ENCODE assay signal across 22 mouse cellular contexts in genomic region chr7:97076977-97077376, GRCm38 (mm10). TPM values are rescaled to one million over a fixed set of nuclear protein-coding genes. Genes with fewer than 3 reads are reported as not detected.
DNase-seq lines count a peak whose midpoint lies in the region; ATAC-seq and TF ChIP-seq lines count a peak whose summit lies in the region.
"Had no signal": no experiment of that assay in that cellular context is flagged by ENCODE, and none has a peak within 500 bp of the region (broad histone marks: within the 10 kb centered on the region; RNA-seq: fewer than 3 reads in every experiment).

No protein-coding gene starts in this region.

- no peaks in the 10 kb centered on the region for H3K36me3 ChIP-seq in lung, postnatal 0 days (ENCODE audit: insufficient read depth, low read length)
- H3K36me3 ChIP-seq: embryonic facial prominence, embryonic 10.5 days; forebrain, embryonic 10.5 days; heart, embryonic 10.5 days; hindbrain, embryonic 12.5 days had no signal

- H3K27ac ChIP-seq in gastrocnemius, adult 2 months, result peak overlapping the region; percentile 58; the same call in 1 of the 2 replicates
- H3K27ac ChIP-seq in lung, postnatal 0 days (ENCODE audit: low read length), result no peak overlapping the region
- H3K27ac ChIP-seq: embryonic facial prominence, embryonic 10.5 days; forebrain, embryonic 10.5 days; heart, embryonic 10.5 days; hindbrain, embryonic 12.5 days had no signal

- no peak for TF ChIP-seq EP300 in lung, postnatal 0 days (IDR thresholded peaks at IDR 0.05)

- no peak overlapping the region for H3K4me3 ChIP-seq in gastrocnemius, adult 2 months
- no peak overlapping the region for H3K4me3 ChIP-seq in lung, postnatal 0 days (ENCODE audit: low read depth, low read length)
- H3K4me3 ChIP-seq: embryonic facial prominence, embryonic 10.5 days; forebrain, embryonic 10.5 days; heart, embryonic 10.5 days; hindbrain, embryonic 12.5 days had no signal

- no peaks in the 10 kb centered on the region for H3K27me3 ChIP-seq in lung, postnatal 0 days (replicated peaks; ENCODE audit: insufficient read depth, low read length)
- H3K27me3 ChIP-seq: hindbrain, embryonic 12.5 days had no signal

- no peaks in the 10 kb centered on the region for H3K9me3 ChIP-seq in lung, postnatal 0 days (ENCODE audit: low read length)
- H3K9me3 ChIP-seq: embryonic facial prominence, embryonic 10.5 days; forebrain, embryonic 10.5 days; G1E; heart, embryonic 10.5 days; hindbrain, embryonic 12.5 days had no signal

- H3K4me2 ChIP-seq in lung, postnatal 0 days (replicated peaks; ENCODE audit: low read depth, low read length), result no peak overlapping the region
- H3K4me2 ChIP-seq: hindbrain, embryonic 12.5 days had no signal

- H3K4me1 ChIP-seq in lung, postnatal 0 days (ENCODE audit: insufficient read depth, low read depth, low read length), result peaks cover 6% of the 10 kb centered on the region; the same call in 1 of the 2 replicates

- TF ChIP-seq CTCF in gastrocnemius, adult 2 months (IDR thresholded peaks at IDR 0.05), result no peak
- TF ChIP-seq CTCF in lung, postnatal 0 days (IDR thresholded peaks at IDR 0.05), result no peak

- no peak for DNase-seq in gastrocnemius, adult 2 months
- no peak for DNase-seq in gastrocnemius, postnatal 36 days
- peak; percentile 71 for DNase-seq in kidney, adult 9 months
- no peak for DNase-seq in kidney, postnatal 25 days
- DNase-seq in lung, postnatal 0 days (ENCODE audit: low spot score), result peak; percentile 36
- no peak for DNase-seq in lung, postnatal 10 days
- no peak for DNase-seq in spleen, postnatal 14 days (ENCODE audit: low spot score in 2 of 2)
- DNase-seq: adrenal gland, postnatal 14 days; B cell, adult 2 months; cerebellum, adult 18-20 months; cerebellum, adult 9-11 months; cerebellum, postnatal 36 days; heart, adult 18-20 months; heart, postnatal 10 days; heart, postnatal 4 days had no signal

- no peak overlapping the region for H3K9ac ChIP-seq in lung, postnatal 0 days (replicated peaks; ENCODE audit: low read depth)
- H3K9ac ChIP-seq: hindbrain, embryonic 12.5 days had no signal

- intact Hi-C loops in gastrocnemius, adult 2 months (cut with DNase I), result no loop called here
- intact Hi-C loops in gastrocnemius, postnatal 36 days (cut with DNase I), result no loop called here

- no peak for ATAC-seq in lung, postnatal 0 days
- ATAC-seq: CD4-positive, CD25-positive, alpha-beta regulatory T cell, adult 4 months; forebrain, embryonic 14.5 days had no signal

RNA-seq across cellular contexts. Expression of gene Gab2, which starts 4.4 kb away (rescaled TPM):
- 1 to 10 TPM; 6.1 to 6.3 TPM for total RNA-seq in gastrocnemius, adult 2 months (2021)
- total RNA-seq in gastrocnemius, postnatal 36 days (2021), result 1 to 10 TPM; 6.0 to 6.7 TPM
- 7.0 and 7.7 TPM in 2 replicates for polyA plus RNA-seq in lung, postnatal 0 days (2015; fragmentation: Nextera tagmentation; extraction: Ambion mirVana)
- polyA plus RNA-seq: CD4-positive, CD25-positive, alpha-beta regulatory T cell, adult 4 months had no signal

Comparison
In these comparisons a context has a peak if more than half of its experiments do, and no peak if none do; other contexts are left out.
1. DNase-seq: peak in kidney, adult 9 months (single experiment) and lung, postnatal 0 days (single experiment); none in gastrocnemius, adult 2 months (single experiment), gastrocnemius, postnatal 36 days (0 of 2), kidney, postnatal 25 days (0 of 2), lung, postnatal 10 days (single experiment) and spleen, postnatal 14 days (0 of 2).